Mouse (Mus musculus) cerebellum, adult 18-20 months (tissue): Measurements from ENCODE around the gene Ppid.
"Not testable (repeated sequence)": the region's sequence is repeated elsewhere in the genome, so short reads cannot be mapped to it uniquely, and the experiment has no call there.

Experiments
- DNase-seq, 2 experiments: peaks; one replicate each; pipeline ENCODE4 v3.0.0; 2021

Ppid gene

DNA sequence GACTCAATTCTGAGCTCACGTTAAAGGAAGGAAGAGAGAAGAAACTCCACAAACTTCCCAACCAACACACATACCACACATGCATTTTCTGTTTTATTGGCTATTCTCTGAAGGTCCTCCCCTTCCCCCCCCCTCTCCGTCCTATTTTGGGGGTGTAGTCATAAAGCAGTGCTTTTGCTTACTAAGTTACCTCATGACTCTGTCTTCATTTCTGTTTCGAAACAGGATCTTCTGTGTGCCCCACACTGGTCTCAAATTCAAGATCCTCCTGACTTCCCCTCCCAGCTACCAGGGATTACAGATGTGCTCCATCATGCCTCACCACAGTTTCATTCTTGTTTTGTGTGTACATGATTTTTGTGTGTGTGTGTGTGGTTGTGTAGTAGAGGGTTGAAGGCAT lies 18.7 kb upstream of the Ppid start:
- no peak for DNase-seq

DNA sequence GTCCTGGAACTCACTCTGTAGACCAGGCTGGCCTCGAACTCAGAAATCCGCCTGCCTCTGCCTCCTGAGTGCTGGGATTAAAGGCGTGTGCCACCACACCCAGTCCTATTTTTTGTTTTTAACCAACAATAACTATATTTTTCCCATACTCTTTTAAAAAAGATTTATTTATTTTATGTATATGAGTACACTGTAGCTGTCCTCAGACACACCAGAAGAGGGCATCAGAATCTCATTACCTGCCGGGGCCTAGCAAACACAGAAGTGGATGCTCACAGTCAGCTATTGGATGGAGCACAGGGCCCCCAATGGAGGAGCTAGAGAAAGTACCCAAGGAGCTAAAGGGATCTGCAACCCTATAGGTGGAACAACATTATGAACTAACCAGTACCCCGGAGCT lies 17.8 kb upstream of the Ppid start:
- not testable (repeated sequence) for DNase-seq

DNA sequence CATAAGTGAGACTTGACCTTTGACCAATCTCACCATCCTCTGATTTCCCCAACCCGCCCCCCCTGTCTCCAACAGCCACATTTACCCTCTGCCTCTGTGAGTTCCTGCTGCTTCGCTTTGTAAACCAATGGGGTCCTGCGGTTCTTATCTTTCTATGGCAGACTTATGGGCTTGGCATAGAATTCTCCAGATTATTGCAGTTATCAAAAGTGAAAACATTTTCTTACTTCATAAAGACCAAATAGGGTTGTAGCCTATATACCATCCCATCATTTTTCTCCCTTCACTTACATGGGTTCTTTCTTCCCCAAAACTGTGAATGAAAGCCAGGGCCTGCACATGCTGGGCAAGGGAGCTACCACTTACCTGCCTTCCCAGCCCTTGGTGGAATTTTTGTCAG lies 16.8 kb upstream of the Ppid start:
- no peak for DNase-seq

DNA sequence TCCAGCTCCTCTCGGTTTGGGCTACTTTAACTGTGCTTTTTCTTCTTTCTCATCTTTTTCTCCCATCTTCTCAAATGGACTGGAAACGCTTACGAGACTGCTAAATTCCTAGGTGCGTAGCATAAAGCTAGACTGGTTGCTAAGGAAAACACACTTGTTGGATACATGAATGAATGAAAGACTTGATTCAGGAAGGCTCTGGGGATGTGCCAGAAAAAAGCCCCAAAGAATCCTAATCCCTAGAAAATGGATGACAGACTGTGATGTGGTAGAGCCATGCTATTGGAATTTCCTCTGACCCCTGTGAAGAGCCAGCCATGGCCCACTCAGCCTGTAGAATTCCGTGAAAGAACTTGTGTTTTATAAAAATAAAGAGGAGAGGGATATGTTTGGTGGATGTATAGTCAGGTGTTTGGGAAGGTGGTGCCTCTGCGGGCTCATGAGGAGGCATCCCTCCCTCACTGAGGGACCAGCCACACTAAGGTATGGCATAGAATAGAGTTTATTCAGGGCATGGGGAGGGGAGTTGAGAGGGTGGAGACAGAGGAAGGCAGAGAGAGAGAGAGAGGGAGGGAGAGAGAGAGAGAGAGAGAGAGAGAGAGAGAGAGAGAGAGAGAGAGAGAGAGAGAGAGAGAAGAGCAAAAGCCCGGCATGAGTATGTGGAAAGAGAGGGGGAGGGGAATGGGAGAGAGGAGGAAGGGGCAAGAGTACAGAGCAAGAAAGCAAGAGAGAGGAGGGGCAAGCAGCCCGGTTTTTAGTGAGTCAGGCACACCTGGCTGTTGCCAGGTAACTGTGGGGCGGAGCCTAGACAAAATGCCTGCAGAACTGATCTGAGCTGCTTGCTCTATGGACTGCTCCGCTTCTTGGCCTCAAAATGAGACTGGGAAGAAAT lies 15.3 kb upstream of the Ppid start:
- DNase-seq, result no peak

DNA sequence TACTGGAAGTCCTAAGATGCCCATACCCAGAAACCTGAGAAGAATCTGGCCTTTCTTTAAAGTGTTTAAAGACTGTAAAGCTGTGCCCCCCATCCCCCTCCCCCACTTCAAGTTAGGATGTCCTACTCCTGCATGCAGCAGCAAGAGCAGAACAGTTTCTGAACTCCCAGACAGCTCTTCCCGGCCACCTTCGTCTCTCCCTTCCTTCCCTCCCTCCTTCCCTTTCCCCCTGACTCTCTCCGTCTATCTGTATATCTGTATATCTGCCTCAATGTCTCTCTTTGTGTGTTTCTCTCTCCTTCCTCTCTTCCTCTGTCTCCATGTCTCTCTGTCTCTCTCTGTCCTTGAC lies 14.7 kb upstream of the Ppid start:
- no peak for DNase-seq

DNA sequence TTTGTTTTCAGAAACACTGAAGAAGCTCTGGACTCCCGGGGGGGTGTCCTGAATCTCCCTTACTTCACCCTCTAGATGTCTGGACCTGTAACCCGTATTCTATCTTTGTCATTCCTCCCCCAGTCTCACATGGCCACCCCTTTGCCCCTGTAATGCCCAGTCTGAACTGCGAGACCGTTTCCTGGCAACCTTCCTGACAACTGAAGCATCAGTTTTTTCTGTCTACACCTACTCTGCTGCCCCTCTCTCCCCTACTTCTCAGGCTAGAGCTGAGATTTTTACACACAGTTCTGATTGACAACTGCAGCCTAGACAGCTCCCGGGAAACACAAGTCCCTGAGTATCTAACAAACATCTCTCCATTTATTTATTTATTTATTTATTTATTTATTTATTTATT lies 14.3 kb upstream of the Ppid start:
- no peak for DNase-seq

DNA sequence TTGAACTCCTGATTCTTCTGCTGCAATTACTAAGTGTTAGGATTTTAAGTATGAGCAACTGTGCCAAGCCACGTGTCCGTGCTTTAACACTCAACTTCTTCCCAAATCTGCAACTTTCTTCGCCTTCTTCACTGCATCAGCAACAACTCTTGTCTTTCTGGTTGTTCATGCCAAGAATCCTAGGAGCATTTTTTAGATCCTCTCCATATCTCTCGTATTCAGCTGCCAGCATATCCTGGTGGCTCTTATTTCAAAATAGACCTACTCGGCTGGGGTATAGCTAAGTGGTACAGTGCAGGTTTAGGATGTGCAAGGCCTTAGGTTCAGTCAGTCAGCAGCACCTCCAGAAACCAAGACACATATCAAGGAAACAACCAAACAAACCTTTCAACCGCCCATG lies 13.5 kb upstream of the Ppid start:
- DNase-seq, result no peak

DNA sequence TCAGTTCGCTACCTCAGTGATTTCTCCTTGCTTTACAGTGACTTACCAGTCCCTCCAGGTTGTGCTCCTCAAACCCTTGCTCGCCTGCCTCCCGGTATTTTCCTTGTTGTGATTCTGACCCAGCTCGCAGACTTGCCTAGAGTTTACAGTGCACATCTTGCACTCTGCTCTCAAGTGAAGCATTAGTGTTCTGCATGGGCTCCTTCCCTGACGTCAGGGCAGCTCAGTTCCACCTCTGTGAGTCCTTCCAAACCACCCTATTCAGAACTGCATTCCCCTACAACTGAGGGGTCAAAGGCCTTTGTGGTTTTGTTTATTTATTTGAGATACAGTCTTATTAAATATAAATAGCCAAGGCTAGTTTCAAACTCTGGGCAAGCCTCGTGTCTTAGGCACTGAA lies 13.0 kb upstream of the Ppid start:
- no peak for DNase-seq

DNA sequence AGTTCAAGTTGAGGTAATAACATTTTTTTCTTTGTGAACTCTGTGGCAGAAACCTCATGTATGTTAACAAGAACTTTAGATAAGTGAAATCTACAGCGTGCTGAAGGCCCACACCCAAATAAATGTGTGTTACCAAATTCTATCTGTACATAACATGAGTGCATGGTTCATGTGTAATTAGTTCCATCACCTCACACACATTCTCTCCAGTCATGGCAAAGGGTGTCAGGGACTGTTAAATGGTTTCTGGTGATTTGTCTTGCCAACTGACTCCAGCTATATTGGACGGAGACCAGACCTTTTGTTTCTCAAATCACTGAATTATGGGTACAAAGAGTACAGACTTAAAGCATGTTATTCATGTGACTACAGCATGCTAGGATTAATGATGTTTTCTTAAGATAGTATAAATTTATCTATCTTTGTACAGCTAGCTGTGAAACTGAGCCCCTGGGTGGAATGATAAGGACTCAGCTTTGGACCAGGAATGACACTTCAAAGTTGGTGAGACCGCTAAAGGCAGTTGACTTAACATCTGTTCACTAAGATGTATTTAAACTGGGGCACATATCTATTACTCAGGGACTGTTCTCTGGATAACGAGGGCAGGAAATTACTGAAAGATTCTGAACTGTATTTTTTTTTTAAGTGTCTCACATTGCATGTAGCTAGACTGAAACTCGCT lies 11.1 kb upstream of the Ppid start:
- DNase-seq, result no peak

DNA sequence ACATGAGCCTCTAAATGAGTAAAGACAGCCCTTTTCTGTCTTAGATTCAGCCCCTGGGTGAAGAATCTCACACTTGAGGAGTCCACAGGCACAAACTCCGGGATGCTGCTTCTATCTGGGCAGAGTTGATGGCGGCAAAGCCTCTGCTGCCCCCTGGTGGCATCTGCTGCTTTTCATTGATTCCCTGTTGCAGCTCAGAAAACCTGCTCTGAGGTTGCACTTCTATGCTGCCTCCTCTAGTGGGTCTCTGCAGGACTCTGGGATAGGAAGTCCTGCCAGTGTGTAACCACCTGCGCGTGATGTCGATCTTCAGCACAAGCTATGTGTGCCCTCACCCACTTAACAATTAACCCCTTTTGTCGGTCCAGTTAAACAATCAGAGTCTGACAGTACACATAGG lies 4.3 kb upstream of the Ppid start:
- peak; percentile 88 to 94 for DNase-seq

DNA sequence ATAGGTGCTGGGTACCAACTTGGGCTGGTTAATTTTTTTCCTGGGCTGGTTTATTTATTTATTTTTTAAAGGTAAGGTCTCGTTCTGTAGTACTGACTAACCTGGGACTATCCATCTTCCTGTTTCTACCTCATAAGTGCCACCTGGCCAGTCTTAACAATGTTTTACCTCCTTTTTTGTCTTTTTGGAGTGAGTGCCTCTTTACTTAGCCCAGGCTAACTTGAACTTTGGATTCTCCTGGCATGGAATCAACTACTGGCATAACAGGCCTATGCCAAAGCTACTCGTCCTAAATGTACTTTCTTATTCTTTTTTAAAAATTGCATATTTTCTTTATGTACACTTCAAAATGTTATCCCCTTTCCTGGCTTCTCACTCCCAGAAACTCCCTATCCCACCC lies 1.5 kb upstream of the Ppid start:
- no peak for DNase-seq

DNA sequence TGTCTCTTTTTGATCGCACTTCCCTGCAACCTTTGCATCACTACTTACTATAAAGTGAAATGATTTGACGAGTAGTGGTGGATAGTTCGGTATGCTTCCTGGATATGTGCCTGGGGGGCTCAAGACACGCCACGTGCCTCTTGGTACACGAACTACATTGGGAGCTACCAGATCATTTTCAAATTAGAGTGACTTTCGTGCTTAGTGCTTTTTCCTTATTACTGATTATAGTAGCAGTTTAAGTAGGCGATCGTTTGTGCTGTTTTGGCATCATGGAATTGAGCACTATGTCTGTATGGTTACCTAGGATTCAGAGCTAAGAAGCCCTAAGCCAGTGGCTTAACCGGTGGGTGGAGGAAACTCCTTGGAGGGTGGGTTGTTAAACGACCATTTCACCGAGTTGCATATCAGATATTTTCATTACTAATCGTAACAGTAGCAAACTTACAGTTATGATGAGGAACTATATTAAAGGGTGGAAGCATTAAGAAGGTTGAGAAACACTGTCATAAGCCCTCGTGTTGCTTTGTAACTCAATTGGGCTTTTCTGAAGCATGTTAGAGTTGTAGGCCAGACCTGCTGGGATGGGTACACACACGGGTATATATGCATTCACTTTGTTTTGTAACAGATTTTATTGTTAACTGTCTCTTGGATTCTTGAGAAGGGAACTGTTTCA lies 790 bp downstream of the Ppid start:
- no peak for DNase-seq

DNA sequence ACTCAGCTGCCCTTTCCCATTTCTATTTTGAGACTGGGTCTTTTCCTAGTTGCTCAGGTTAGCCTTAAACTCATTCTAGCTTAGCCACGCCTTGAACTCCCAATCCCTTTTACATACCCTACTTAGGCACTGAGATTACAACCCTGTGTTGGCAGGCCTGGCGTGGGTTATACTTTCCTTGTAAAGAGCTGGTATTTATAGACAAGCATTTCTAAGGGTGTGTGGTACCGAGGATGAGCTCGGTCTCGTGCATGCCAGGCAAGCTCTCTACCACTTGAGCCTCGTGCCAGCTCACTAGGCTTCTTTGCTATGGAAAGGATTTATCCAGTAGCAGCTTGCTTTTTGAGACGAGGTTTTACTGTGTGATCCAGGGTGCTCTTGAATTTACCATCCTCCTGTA lies 4.3 kb downstream of the Ppid start:
- DNase-seq, result no peak

DNA sequence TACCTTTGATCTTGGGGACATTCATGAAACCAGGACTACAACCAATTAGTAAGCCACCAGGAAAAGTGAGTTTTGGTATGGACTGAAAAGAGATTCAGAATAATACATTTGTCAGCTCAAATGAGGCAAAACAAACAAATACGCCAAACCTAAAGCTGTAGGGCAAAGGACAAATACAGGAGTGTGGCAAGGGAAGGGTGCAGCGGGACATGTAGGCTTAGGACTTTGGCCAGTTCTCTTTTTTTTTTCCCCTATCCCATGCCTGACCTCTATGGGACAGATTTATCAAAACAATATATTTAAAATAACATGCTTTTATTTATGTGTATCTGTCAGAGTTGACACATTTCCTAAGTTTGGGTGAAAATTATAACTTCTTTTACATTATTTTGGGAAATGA lies 18.7 kb downstream of the Ppid start:
- DNase-seq, result no peak

DNA sequence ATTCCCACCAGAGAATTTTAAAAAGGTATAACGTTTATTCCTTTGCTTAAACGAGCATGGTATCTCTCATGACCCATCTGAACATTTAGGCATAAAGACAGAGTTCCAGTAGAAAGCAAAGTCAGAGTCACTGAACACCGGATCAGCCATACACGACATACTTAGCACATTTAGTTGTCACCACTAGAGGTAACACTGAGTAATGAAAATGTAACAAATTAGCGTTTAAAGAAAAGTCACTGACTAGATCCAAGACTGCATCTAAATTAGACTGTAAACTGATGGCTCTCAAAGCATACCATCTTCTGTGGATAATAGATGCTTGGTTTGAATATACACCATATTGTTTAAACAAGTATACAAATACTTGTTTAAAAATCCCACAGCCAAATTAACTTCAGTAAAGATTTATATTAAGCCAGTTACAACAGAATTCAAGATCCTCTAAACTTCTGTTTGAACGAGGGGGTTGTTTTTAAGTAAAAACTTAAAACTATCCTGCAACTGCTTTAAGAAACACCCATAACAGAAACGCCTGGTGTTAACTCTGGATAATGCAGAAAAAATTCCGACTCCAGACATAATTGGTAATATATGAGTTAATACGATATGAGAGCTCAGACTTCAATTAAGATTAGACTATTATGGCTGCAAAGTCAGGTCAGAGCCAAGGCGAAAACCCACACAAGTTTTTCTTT lies 36.5 kb downstream of the Ppid start:
- no peak for DNase-seq

DNA sequence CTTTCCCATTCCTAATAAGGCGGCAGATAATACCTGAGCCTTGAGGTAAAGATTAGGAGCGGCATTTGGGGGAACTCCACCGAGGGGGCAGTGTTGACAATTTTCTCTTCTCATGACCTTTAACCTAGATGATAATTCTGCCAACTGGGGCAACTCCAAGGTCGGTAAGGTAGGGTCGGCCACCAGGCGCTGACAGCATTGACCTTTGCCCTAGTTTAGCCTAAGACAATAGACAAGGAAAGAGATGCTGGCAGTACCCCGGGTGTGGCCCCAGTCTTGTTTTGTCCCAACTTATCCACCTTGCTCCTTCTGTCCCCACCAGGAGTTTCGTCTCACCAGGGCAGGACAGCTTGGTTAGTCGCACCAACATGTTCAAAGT lies 37.0 kb downstream of the Ppid start:
- no peak for DNase-seq

DNA sequence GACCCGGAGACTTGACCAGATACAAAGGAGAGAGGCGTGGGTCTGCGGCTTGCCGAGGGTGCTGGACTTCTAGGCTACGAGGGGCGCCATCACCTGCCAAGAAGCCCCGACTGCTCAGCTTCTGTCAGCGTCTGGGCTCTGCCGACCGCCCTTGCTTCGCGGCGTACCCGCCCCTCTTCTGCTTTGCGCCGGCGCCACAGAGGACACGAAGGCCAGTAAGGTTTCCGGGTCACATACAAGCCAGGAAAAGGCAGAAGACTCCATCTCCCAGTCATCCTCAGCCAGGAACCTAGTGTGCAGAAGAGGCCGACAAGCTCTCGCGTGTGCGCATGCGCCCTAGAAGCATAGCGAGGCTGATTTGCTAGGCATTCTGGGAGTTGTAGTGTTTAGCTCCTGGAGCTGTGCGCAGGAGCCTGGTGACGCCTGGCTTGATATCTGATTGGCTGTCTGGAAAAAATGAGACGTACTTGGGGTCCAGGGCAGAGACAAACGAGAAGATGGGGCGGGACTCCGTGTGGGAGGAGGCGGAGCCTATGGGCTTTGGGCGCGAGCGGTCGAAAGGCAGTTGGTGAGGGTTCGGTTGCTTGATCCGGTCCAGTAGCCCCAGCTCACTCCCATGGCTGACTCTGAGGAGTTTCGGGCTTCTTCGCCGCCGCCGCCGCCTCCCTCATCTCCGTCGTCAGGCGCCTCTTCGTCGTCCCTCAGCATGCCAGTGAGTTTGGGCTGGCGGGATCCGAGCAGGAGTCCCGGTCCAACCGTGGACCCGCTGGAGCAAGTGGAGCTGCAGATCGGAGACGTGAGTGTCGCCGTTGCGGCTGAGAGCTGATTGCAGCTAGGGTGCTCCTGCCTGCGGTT lies 37.6 kb downstream of the Ppid start, which contains the start of gene 4930579G24Rik:
Gene 4930579G24Rik (plus strand): TSS at position 519 of the 855 bp plus-strand sequence.
- peak; percentile 93 to 98 for DNase-seq

DNA sequence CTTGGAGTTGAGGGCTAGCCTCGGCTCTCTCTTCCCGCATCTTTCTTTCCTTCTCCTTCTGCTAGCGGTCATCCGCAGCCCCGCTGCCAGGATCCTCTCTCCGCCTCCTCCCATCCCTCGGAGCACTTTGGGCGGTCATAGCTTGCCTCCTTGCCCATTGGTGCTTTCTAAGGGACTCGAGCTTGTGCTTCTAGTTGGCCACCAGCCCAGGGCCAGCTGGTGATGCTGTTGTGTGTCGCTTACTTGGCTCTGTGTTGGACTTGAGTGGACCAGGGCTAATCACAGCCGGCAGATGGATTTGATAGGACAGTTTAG lies 38.2 kb downstream of the Ppid start, which contains the start of gene Etfdh:
Gene Etfdh (minus strand): TSS at position 85 of the 315 bp plus-strand sequence.
- peak; percentile 85 to 88 for DNase-seq

DNA sequence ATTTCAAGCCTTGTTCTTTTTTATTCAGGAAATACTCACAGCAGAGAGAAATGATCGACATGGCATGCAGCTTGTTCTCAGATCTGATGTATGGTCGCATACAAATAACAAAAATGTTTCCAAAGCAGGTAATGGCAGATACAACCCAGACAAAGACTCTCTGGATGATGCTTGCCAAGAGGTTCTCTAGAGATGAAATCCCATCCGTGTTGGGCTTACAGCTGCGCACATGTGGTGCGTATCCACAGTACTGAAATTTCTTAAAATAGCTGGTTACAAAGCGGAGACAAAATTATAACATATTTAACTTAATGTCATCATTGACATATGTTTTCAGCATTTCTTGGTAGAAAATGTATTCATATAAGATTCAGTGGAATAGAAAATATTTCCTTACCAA lies 61.0 kb downstream of the Ppid start:
- DNase-seq, result no peak
